Mouse (Mus musculus) thymus, adult 2 months (tissue): ENCODE data around the gene Npl. TPM values are rescaled to one million over a fixed set of nuclear protein-coding genes. Genes with fewer than 3 reads are reported as not detected.

ENCODE experiments used
- DNase-seq: peaks from one replicate; pipeline ENCODE4 v3.0.0; 2021
- H3K27ac ChIP-seq: fragments of 200-500 bp; 2 replicates; pipeline ENCODE4 v1.5.1; 2012; ENCODE audit warnings: low read length, control low read depth; ENCODE audit not compliant: control insufficient read depth, insufficient read depth
- H3K27me3 ChIP-seq: fragments of 200-500 bp; 2 replicates; pipeline ENCODE4 v1.6.1; 2012; ENCODE audit warnings: mild to moderate bottlenecking, low read length, moderate library complexity, mixed read lengths; ENCODE audit not compliant: control insufficient read depth, insufficient read depth
- H3K36me3 ChIP-seq: fragments of 200-500 bp; 2 replicates; pipeline ENCODE4 v1.6.1; 2012; ENCODE audit warnings: mild to moderate bottlenecking, low read length, moderate library complexity; ENCODE audit not compliant: control insufficient read depth, insufficient read depth
- H3K4me1 ChIP-seq: fragments of 200-500 bp; replicated peaks from 2 replicates; pipeline ENCODE4 v1.6.1; 2012; ENCODE audit warnings: low read length; ENCODE audit not compliant: control insufficient read depth, insufficient read depth
- H3K4me3 ChIP-seq: fragments of 200-500 bp; 2 replicates; pipeline ENCODE4 v1.5.1; 2012; ENCODE audit warnings: mild to moderate bottlenecking, low read length, control low read depth, moderate library complexity; ENCODE audit not compliant: control insufficient read depth, insufficient read depth
- CTCF ChIP-seq: fragments of 200-500 bp; IDR thresholded peaks from 2 replicates; pipeline ENCODE4 v1.5.1; 2012; ENCODE audit warnings: mild to moderate bottlenecking, control low read depth, low read length, moderate library complexity, borderline replicate concordance; ENCODE audit not compliant: control insufficient read depth, poor library complexity, insufficient read depth; ENCODE audit errors: extremely low read depth
- POLR2A ChIP-seq: fragments of 200-500 bp; IDR thresholded peaks from 2 replicates; pipeline ENCODE4 v1.6.1; 2012; ENCODE audit warnings: mild to moderate bottlenecking, low read length, control low read depth, moderate library complexity; ENCODE audit not compliant: control insufficient read depth, poor library complexity, insufficient read depth; ENCODE audit errors: extremely low read depth
- WGBS: fragments of 180-500 bp; shearing (Covaris S2); methylation state at CpG from one replicate; pipeline ENCODE4 v1.1.7; 2018; 5-methylcytosine and 5-hydroxymethylcytosine counted together
- polyA plus RNA-seq: library from polyadenylated mRNA; depleted of rRNA; stranded (reverse); fragments of >200 nt; gene quantifications from 2 replicates; pipeline ENCODE4 v1.2.3, GENCODE M21; 2012

Gene Npl
- polyA plus RNA-seq, 1 experiment, result 4.1 TPM

DNA sequence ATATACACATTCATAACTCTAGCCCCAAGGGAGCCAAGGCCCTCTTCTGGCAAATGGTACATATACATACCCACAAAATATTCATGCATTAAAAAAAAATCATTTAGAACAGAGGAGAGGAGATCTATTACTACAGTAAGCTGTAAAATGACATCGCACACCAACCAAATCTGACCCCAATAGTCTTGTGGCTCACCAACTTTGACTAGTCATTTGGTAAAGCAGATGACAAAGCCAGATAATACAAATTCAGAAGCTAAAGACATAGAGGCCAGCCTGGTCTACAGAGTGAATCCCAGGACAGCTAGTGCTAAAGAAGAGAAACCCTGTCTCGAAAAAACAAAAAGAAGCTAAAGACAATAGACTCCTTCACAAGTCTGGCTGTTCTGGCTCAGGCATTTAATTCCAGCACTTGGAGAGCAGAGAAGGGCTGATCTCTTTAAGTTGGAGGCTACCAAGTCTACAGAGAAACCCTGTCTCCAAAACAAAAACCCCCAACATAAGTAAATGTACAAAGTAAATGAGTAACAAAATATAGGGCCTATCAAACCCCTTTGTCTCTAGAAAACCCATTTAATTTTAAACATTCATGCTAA is 64.5 kb downstream of the Npl start:
- no peak overlapping the region for H3K4me3 ChIP-seq
- TF ChIP-seq CTCF (no peak), POLR2A (no peak)
- 6% methylated on average over 2 of the region's 2 CpGs for WGBS

DNA sequence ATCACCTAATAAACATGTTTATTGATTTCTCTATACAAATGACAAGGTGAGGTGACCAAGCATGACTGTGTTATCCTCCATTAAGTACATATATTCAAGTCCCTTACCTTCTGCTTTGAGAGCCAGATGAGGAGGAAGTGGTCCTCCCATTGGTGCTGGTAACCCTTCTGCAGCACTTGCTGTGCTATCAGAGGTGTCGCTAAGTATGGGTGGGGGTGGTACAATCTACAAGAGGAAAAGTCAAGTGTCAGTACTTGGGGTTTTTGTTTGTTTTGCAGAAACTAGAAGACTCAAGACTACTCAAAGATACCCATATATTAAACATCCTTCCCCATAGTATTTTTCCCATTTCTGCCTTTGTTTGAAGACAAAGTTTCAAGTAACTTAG is 68.8 kb downstream of the Npl start:
- Histone ChIP-seq H3K4me3 (no peak overlapping the region), H3K27me3 (no peaks in the 10 kb centered on the region), H3K4me1 (no peaks in the 10 kb centered on the region), H3K27ac (no peak overlapping the region), H3K36me3 (peaks cover 67% of the 10 kb centered on the region)
- no peak for DNase-seq
- TF ChIP-seq POLR2A (no peak), CTCF (no peak)
- 90% methylated on average over 1 of the region's 1 CpGs for WGBS

More for the DNA sequence above, 64.5 kb downstream of the Npl start:
- H3K36me3 ChIP-seq, result peaks cover 24% of the 10 kb centered on the region
- H3K4me1 ChIP-seq, result peaks cover 7% of the 10 kb centered on the region; the same call in 1 of the 2 replicates
- no peak for DNase-seq
- no peaks in the 10 kb centered on the region for H3K27me3 ChIP-seq
- no peak overlapping the region for H3K27ac ChIP-seq

DNA sequence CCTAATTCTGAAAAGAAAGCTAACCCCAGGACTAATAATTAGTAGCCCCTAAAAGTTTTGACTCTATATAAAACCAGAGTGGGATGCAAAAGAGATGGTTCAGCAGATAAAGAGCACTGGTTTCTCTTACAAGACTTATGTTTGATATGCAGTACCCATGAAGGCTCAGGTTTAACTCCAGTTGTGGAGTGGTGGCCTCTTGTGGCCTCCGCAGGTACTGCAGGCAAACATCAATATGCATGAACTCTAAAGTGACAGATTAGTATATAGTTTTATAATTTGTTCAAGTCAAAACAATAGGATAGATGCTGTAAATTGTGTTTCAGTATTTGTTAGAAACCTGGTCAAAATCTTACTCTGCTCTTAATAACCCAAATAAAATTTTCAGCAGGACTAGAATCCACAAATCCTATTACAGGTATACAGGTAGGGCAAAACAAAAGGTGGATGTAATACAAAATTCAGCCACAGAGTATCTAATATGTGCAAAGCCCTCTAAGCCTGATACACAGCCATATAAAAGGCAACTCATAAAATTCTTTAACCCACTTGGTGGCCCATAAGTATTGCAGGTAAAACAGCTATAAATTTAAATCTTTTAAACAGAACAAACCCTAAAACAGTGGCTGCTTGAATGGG is 69.3 kb downstream of the Npl start:
- 33% methylated on average over 1 of the region's 1 CpGs for WGBS
- Histone ChIP-seq H3K4me1 (no peaks in the 10 kb centered on the region), H3K36me3 (peaks cover 72% of the 10 kb centered on the region), H3K27ac (no peak overlapping the region), H3K4me3 (no peak overlapping the region), H3K27me3 (no peaks in the 10 kb centered on the region)
- peak; percentile 79 for DNase-seq
- no peak for TF ChIP-seq CTCF
- no peak for TF ChIP-seq POLR2A

DNA sequence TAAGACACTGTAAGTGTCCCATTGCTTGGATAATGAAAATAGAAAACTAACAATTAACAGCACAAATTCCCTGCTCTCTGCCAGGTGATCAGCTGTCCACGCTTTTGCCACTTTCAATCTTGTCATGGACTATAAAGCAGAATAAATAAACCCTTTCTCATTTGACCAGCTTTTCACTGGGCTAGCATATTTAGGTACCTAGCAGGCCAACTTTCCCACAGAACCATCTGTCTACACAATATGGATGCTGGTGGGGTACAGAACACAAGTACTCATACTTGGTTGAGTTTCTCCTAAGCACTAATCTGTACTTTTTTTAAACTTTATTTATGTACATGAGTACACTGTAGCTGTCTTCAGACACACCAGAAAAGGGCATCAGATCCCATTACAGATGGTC is 70.5 kb downstream of the Npl start:
- no peak overlapping the region for H3K4me3 ChIP-seq
- H3K4me1 ChIP-seq, result no peaks in the 10 kb centered on the region
- DNase-seq, result no peak
- H3K27ac ChIP-seq, result no peak overlapping the region
- TF ChIP-seq POLR2A (no peak), CTCF (no peak)
- 92% methylated on average over 1 of the region's 1 CpGs for WGBS
- H3K27me3 ChIP-seq, result no peaks in the 10 kb centered on the region
- peaks cover 84% of the 10 kb centered on the region for H3K36me3 ChIP-seq

DNA sequence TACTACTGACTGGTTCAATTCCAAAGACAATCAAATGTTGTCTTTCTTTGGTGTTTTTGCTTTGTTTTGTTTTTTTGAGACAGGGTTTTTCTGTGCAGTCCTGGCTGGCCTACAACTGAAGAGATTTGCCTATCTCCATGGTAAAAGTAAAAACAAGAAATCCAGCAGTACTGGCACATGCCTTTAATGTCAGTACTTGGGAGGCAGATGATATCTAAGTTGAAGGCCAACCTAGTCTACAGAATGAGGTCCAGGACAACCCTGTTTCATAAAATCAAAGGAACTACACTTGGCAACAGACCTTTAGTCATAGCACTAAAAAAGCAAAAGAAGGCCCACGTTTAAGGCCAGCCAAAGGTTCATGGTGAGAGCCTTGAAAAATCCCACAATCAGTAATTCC is 88.0 kb downstream of the Npl start:
- no peak for TF ChIP-seq CTCF
- no peak for TF ChIP-seq POLR2A
- WGBS, result 91% methylated on average over 1 of the region's 1 CpGs
- Histone ChIP-seq H3K4me3 (no peak overlapping the region), H3K36me3 (peaks cover 98% of the 10 kb centered on the region), H3K27me3 (no peaks in the 10 kb centered on the region), H3K4me1 (no peaks in the 10 kb centered on the region), H3K27ac (no peak overlapping the region)
- DNase-seq, result no peak

DNA sequence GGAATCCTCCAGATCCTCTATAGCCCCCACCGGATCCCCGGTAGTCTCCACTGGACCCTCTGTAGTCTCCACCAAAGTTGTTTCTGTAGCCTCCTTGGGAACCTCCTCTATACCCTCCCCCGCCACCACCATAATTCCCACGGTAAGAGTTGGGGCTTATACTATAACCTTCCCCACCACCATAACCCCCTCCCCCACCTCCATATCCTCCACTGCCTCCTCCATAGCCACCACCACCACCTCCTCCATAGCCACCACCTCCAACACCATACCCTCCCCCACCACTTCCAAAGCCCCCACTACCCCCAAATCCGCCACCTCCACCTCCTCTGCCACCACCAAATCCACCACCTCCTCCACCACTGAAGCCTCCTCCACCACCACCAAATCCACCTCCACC is 93.7 kb downstream of the Npl start:
- no peaks in the 10 kb centered on the region for H3K27me3 ChIP-seq
- H3K36me3 ChIP-seq, result peaks cover 70% of the 10 kb centered on the region
- 90% methylated on average over 5 of the region's 5 CpGs for WGBS
- no peaks in the 10 kb centered on the region for H3K4me1 ChIP-seq
- DNase-seq, result no peak
- TF ChIP-seq CTCF (no peak), POLR2A (no peak)
- no peak overlapping the region for H3K27ac ChIP-seq
- no peak overlapping the region for H3K4me3 ChIP-seq
